Mouse (Mus musculus) left cerebral cortex, adult 8-10 months (tissue): ENCODE results near the gene Col27a1. TPM values are rescaled to one million over a fixed set of nuclear protein-coding genes. Genes with fewer than 3 reads are reported as not detected.

Experiments used
- DNase-seq, 2 experiments: peaks; one replicate each; pipeline ENCODE4 v3.0.0; 2022; ENCODE audit warnings: low spot score in 2 of 2
- total RNA-seq, 4 experiments: library from RNA; stranded (reverse); gene quantifications; 2 replicates each; pipeline ENCODE4 v1.2.4; 2022

Col27a1 gene
- total RNA-seq, 4 experiments from 2014 or later = 3.7 to 7.4 (median 5.4) TPM

DNA sequence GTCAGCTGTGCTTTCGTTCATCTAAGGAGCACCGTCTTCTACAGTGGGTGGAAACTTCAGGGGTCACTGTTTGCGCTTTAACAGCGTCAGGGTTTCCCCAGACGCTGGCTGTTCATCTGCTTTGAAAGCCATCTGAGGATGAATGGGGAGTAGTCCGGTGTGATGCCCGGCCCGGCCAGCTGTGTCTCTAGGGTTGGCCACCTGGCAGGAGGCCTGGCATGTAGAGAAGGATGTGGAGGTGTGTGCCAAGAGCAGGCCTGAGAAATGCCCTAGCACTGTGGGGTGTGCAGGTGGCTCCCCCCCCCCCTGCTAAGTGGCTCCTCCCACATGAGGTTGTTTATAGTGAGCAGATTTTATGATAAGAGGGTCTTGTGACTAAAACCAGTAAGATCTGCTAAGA lies 8.4 kb downstream of the Col27a1 start:
- DNase-seq = no peak

DNA sequence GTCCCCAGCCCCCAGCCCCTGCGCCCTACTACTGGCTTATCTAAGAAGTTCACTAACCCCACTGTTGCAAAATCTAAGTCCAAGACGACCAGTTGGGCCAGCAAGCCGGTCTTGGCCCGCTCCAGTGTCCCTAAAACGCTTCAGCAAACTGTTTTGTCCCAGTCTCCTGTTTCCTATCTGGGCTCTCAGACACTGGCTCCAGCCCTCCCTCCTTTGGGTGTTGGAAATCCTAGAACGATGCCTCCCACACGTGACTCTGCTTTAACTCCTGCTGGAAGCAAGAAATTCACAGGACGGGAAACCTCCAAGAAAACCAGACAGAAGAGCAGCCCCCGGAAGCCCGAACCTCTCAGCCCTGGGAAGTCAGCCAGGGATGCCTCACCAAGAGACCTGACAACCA lies 11.6 kb downstream of the Col27a1 start:
- DNase-seq = no peak

GRCm38 (mm10) chr4:63226164-63226882 lies 12.5 kb downstream of the Col27a1 start:
- no peak for DNase-seq

DNA sequence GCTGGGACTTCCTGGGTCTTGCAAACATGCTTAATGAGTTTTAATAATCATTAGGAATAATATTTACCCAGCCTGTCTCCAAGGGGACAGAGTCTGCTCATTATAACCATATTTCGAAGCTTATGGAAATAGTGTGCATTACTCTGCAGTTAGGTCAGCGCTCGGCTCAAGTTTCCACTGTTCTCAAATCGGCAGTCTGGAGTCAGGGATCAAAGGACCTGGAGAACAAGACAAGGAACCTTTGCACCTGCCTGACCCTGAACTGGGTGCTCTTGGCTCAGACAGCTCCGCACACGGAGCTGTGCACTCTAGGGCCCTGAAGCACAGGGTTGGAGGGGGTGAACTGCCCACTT lies 13.1 kb downstream of the Col27a1 start:
- no peak for DNase-seq

DNA sequence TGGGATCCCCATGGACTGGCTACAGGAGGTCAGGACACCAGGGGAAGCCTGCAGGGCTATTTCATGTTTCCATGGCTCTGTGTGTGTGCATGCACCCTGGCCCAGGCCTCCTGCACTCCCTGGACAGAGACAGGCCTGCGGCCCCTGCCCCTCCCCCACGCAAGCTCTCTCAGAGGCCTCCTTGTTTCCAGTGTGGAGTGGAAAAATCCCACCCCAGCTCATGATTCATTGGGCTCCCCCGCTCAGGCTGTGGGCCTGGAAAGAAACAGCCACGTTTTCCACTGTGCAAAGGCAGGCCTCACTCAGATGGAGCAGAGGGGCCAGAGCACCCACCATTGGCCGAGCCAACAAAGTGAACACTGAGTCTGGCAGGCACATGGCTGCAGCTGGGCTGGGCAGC lies 15.1 kb downstream of the Col27a1 start:
- DNase-seq = peak in 1 of 2 experiments; percentile 84

- no peak for DNase-seq
Measured at GRCm38 (mm10) chr4:63229991-63230581, 16.3 kb downstream of the Col27a1 start.

DNA sequence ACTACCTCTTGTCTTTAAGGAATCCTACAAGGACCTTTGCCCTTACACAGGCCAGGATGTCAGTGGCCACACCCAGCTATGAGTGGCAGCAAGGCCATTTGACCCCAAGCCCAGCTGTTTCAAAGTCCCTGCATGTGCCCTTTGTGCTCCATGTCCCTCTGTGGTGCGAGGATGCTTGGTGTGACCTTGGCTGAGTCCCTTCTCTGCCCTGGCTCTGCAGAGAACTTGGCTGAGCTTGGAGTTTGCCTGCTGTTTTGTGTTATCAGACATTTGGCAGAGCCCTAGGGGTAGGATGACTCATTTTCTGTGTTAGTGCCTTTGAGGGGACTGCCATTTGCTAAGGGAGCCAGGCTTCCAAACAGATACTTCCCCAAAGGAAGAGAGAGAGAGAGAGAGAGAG lies 17.3 kb downstream of the Col27a1 start:
- DNase-seq = no peak

- no peak for DNase-seq
Measured at GRCm38 (mm10) chr4:63232542-63233020, 18.8 kb downstream of the Col27a1 start.

GRCm38 (mm10) chr4:63233557-63234452 lies 20.0 kb downstream of the Col27a1 start:
- peak in 1 of 2 experiments; percentile 68 for DNase-seq

GRCm38 (mm10) chr4:63234852-63235251 lies 21.0 kb downstream of the Col27a1 start:
- no peak for DNase-seq

DNA sequence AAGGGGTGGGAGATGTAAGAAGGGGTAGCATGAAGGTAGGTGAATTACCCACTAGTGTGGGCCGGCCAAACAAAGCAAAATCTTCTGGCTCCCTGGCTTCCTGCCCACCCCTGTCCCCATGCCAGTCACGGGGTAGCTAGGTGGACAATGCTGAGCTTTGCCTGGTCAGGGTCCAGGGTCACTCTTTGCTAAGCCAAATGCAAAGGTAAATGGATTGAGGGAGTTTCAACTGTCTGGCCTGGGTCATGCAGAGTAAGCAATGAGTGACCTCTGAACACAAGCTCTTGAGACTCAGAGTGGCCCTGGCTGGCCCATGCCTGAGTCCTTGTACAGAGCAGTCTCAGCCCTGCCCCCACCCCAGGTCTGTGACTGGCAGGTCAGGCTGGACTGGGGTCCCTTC lies 22.4 kb downstream of the Col27a1 start:
- no peak for DNase-seq

DNA sequence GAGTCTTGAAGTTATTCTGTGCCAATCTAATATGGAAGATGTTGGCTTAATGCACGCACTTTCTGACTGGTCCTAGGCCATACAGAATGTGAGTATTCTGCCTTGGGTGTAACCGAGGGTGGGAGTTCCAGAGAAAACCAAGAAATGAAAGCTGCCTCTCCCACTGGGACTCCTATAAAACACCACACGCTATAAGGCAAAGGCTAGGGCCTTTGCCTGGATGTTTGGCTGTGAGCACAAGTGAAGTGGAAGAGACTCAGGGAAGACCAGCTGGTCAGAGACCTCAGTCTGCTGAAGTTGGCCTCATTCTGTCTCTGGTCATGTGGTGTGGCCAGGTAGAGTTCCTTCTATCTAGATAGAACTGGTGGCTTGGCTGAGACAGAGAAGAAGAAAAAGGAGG lies 23.4 kb downstream of the Col27a1 start:
- no peak for DNase-seq

GRCm38 (mm10) chr4:63238141-63238540 lies 24.3 kb downstream of the Col27a1 start:
- no peak for DNase-seq

DNA sequence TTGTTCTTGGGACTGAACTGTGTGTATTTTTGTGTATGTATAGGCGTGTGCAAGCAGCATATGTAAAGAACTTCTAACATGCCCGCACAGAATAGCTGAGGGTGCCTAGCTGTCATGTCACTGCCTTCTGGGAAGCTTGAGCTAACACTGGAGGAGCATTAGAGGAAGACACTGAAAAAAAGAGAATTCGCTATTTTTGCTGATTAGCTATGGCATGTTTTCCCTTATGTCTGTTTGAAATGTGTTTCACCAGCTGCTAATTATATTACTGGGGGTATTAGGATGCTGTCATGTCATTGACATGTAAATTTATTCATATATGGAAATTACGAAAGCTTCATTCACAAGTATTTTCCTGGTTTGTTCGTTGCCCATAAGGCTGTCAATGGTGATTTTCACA lies 24.9 kb downstream of the Col27a1 start:
- DNase-seq = no peak

DNA sequence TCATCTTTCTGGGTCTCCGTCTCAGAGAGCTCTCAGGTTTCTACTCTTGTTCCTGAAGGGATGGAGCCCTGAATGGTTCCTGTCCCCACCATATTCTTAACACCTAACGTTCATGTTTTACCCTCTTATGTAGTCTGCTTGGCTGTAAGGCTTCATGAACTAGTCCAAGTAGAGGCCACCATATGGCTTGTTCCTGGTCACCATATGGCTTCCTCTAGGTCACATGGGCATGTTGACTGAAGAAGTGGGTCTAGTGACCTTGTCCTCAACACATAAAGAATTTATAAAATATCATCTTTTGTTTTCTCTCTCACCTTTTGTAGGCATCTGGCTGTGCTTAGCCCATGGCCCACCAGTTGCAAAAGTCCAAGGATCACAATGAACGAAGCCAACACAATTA lies 27.2 kb downstream of the Col27a1 start:
- no peak for DNase-seq

GRCm38 (mm10) chr4:63247991-63248390 lies 34.2 kb downstream of the Col27a1 start:
- no peak for DNase-seq

DNA sequence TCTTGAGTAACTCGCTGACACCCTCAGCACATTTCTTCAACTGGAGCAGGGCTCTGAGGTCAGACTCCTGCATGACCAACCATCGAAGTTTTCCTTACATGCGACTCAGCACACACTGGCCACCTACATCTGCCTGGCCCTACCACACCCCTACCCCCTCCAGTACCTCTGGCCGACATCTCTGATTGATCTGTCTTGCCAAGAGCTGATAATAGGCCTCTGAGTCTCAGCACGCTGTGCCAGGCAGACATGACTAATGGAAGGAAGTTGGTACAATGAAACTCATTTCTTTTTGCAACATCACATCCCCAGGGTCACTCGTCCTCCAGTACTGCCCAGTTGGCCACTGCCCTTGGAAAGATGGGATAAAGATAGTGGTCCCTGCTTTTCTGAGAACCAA lies 35.1 kb downstream of the Col27a1 start:
- DNase-seq = no peak

DNA sequence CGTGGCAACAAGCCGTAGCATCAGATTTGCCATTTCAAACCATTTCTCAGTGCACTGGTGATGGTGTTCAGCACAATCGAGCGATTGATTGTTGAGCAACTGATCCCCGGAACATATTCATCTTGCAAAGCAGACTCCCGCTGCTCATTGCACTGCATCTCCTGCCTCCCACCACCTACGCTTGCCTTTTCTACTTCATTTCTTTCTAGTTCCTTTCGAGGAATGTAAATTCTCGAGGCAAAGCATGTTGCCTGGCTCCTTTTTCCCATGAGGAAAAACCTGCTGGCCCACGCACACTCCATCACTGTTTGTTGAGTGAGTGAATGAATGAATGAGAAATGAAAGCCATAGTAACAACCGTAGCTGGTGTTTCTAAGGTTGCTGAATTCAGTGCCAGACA lies 38.0 kb downstream of the Col27a1 start:
- DNase-seq = no peak

DNA sequence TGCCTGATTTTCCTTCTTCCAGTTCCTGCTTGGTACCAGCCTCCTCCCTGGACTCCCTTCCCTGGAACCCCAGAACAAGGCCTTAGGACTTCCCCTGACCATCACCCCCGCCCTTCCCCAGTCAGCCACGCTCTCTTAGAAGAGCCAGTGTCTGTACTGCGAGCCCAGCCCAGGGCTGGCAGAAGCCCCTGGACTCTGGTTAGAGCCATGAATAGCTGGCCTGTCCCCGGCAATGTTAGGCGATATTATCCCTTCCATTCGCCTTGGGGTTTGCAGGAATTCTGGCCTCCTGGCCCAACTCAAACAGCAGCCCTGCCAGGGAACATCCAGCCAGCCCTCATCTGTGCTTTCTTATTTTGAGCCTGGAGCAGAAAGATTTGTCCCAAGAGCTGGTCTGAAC lies 39.9 kb downstream of the Col27a1 start:
- DNase-seq = peak in 1 of 2 experiments; percentile 25

DNA sequence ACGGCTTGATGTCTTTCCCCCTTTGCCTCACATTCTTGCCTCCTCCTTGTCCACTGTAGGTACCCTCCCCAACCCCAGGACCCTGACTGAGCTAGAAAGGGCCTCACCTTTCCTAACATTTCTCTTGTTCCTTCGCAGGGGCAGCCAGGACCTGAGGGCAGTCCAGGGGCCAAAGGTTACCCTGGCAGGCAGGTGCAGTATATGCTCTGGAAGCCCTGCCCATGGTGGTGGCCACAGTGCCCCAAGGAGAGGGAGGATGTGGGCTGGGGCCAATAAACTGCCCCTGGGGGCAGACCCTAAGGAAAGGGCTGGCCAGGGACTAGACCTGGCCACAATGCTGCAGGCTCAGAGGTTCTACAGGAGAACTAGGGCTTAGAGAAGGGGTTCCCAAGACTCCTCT lies 40.3 kb downstream of the Col27a1 start:
- DNase-seq = no peak

DNA sequence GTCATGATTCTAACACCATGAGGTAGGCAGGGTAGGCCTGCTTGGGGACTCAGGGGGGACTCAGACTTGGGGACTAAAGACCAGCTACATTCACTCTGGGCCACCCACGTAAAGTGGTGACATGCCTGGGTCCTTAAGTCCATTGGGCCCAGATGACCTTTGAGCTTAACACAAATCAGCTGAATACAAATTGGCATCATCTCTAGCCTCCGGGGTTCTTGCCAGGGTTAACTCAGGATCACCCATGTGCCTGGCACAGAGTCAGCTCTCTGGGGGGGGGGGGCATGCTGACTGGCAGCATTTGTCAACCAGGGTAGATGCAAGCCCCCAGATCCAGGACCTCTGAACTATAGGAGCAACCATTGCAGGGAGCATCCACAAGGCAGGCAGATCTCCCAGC lies 42.6 kb downstream of the Col27a1 start:
- no peak for DNase-seq

DNA sequence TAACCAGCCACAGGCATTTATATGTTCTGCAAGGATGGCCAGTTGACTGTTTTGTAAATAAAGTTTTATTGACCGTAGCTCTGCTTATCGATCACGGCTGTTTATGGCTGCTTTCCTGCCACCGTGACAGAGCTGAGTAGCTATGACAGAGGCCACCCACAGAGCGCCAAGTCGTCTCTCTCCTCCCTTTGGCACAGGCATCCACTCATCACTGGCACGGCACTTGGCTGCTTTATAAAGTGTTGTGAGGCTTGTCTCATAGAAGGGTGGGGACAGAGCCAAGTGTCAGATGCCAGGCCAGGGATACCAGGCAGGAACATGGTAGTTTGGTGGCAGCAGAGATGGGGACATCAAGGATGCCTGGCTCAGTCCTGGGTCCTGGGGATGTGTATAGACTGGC lies 43.5 kb downstream of the Col27a1 start:
- no peak for DNase-seq
